Mouse (Mus musculus): Measurements from ENCODE around the gene Wnt6. TPM values are rescaled to one million over a fixed set of nuclear protein-coding genes. Genes with fewer than 3 reads are reported as not detected.
A peak's percentile ranks its signal among the peaks of the same experiment; 100 is the strongest.

Gene Wnt6
- polyA plus RNA-seq, 1 experiment from 2014 or later, result 1.3 TPM

- WGBS, result 1% methylated on average over 35 of the region's 38 CpGs
- H3K4me1 ChIP-seq (replicated peaks), result peaks cover 25% of the 10 kb centered on the region
These were observed 22.9 kb downstream of the Wnt6 start for GRCm38 (mm10) chr1:74794487-74795144.

GRCm38 (mm10) chr1:74795145-74795529 lies 23.4 kb downstream of the Wnt6 start:
- Histone ChIP-seq H3K27me3 (replicated peaks) (peaks cover 100% of the 10 kb centered on the region), H3K36me3 (no peaks in the 10 kb centered on the region), H3K27ac (ENCODE audit: poor library complexity, severe bottlenecking) (no peak overlapping the region), H3K9me3 (replicated peaks) (no peaks in the 10 kb centered on the region), H3K9ac (no peak overlapping the region), H3K4me1 (replicated peaks) (peaks cover 25% of the 10 kb centered on the region), H3K4me3 (peak overlapping the region; percentile 30), H3K4me2 (peak overlapping the region; percentile 61)
- WGBS, result 2% methylated on average over 8 of the region's 11 CpGs
- ATAC-seq (ENCODE audit: insufficient number of reproducible peaks, low FRiP score), result no peak; the same call in 1 of the 2 replicates

More at GRCm38 (mm10) chr1:74794487-74795144, 22.9 kb downstream of the Wnt6 start:
- Histone ChIP-seq H3K27me3 (replicated peaks) (peaks cover 100% of the 10 kb centered on the region), H3K9ac (no peak overlapping the region), H3K4me2 (peak overlapping the region; percentile 61), H3K36me3 (no peaks in the 10 kb centered on the region), H3K9me3 (replicated peaks) (no peaks in the 10 kb centered on the region), H3K27ac (ENCODE audit: poor library complexity, severe bottlenecking) (no peak overlapping the region), H3K4me3 (peak overlapping the region; percentile 30)
- no peak for ATAC-seq (ENCODE audit: insufficient number of reproducible peaks, low FRiP score)

GRCm38 (mm10) chr1:74797459-74797858 lies 25.8 kb downstream of the Wnt6 start:
- Histone ChIP-seq H3K9ac (no peak overlapping the region), H3K9me3 (replicated peaks) (no peaks in the 10 kb centered on the region), H3K4me3 (no peak overlapping the region), H3K4me2 (no peak overlapping the region), H3K4me1 (replicated peaks) (peaks cover 27% of the 10 kb centered on the region), H3K27ac (ENCODE audit: poor library complexity, severe bottlenecking) (no peak overlapping the region), H3K27me3 (replicated peaks) (peaks cover 99% of the 10 kb centered on the region), H3K36me3 (no peaks in the 10 kb centered on the region)
- no peak for ATAC-seq (ENCODE audit: insufficient number of reproducible peaks, low FRiP score)
- 11% methylated on average over 5 of the region's 5 CpGs for WGBS

- under 1% methylated on average over 29 of the region's 29 CpGs for WGBS
- H3K9ac ChIP-seq, result peak overlapping the region; percentile 54; the same call in 1 of the 2 replicates
These were observed 28.8 kb downstream of the Wnt6 start for GRCm38 (mm10) chr1:74800424-74800888.

DNA sequence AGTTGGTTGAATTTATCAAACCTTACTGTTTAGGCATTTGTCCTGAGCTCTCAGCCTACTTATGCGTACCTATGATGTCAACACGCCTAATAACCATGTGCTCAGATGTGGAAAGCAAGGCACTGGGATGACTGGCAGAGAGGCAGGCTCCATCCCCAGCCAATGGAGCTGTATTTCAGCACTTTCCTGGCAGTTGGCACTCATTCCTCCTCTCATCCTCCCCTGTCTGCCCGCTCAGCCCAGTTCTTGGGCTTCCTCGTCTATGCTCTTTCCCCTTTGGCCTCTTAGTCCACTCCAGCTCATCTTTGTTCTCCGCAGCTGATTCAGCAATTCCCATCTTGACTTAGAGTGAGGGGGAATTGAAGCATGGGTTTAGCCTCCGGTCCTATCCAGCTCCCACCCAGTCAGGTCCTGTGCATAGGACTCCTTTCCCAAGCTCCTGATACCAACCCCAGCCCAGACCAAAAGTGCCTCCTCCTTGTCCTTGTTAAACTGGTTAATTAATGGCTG lies 30.0 kb downstream of the Wnt6 start:
- peaks cover 26% of the 10 kb centered on the region for H3K4me1 ChIP-seq (replicated peaks)
- H3K27me3 ChIP-seq (replicated peaks), result peaks cover 99% of the 10 kb centered on the region
- 13% methylated on average over 6 of the region's 6 CpGs for WGBS
- ATAC-seq (ENCODE audit: insufficient number of reproducible peaks, low FRiP score), result no peak
- H3K4me3 ChIP-seq, result no peak overlapping the region
- H3K4me2 ChIP-seq, result no peak overlapping the region
- no peak overlapping the region for H3K27ac ChIP-seq (ENCODE audit: poor library complexity, severe bottlenecking)
- H3K36me3 ChIP-seq, result no peaks in the 10 kb centered on the region
- no peaks in the 10 kb centered on the region for H3K9me3 ChIP-seq (replicated peaks)
- H3K9ac ChIP-seq, result no peak overlapping the region

More at GRCm38 (mm10) chr1:74800424-74800888, 28.8 kb downstream of the Wnt6 start:
- Histone ChIP-seq H3K27ac (ENCODE audit: poor library complexity, severe bottlenecking) (no peak overlapping the region), H3K4me2 (peak overlapping the region; percentile 61), H3K4me1 (replicated peaks) (peaks cover 20% of the 10 kb centered on the region), H3K27me3 (replicated peaks) (peaks cover 99% of the 10 kb centered on the region), H3K4me3 (peak overlapping the region; percentile 34), H3K9me3 (replicated peaks) (no peaks in the 10 kb centered on the region), H3K36me3 (no peaks in the 10 kb centered on the region)
- no peak for ATAC-seq (ENCODE audit: insufficient number of reproducible peaks, low FRiP score)

DNA sequence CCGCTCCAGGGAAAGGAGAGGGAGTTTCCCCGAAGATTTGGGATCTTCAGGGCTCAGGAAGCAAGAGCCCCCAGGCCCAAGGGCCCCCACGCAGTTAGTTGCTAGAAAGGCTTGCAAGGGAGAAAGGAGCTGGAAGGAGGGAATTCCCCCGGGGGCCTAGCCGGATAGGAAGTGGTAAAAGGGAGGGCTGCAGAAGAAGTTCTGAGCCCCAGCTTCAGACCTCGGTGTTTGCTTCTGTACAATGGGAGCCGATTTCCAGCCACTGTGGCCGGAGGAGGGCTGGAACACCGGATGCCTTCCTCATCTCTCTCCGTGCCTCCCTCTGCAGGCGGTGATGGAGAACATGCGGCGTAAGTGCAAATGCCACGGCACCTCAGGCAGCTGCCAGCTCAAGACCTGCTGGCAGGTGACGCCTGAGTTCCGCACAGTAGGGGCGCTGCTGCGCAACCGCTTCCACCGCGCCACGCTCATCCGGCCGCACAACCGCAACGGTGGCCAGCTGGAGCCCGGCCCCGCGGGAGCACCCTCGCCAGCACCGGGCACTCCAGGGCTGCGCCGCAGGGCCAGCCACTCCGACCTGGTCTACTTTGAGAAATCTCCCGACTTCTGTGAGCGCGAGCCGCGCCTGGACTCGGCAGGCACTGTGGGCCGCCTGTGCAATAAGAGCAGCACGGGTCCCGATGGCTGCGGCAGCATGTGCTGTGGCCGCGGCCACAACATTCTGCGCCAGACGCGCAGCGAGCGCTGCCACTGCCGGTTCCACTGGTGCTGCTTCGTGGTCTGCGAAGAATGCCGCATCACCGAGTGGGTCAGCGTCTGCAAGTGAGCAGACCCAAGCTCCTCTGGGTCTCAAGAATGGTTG lies 31.3 kb downstream of the Wnt6 start:
- H3K9me3 ChIP-seq (replicated peaks), result no peaks in the 10 kb centered on the region
- under 1% methylated on average over 57 of the region's 57 CpGs for WGBS
- H3K9ac ChIP-seq, result peak overlapping the region; percentile 53
- H3K27ac ChIP-seq (ENCODE audit: poor library complexity, severe bottlenecking), result no peak overlapping the region
- peaks cover 38% of the 10 kb centered on the region for H3K4me1 ChIP-seq (replicated peaks)
- H3K36me3 ChIP-seq, result no peaks in the 10 kb centered on the region
- ATAC-seq (ENCODE audit: insufficient number of reproducible peaks, low FRiP score), result peak; percentile 37
- peak overlapping the region; percentile 78 for H3K4me2 ChIP-seq
- peaks cover 98% of the 10 kb centered on the region for H3K27me3 ChIP-seq (replicated peaks)
- H3K4me3 ChIP-seq, result peak overlapping the region; percentile 46

DNA sequence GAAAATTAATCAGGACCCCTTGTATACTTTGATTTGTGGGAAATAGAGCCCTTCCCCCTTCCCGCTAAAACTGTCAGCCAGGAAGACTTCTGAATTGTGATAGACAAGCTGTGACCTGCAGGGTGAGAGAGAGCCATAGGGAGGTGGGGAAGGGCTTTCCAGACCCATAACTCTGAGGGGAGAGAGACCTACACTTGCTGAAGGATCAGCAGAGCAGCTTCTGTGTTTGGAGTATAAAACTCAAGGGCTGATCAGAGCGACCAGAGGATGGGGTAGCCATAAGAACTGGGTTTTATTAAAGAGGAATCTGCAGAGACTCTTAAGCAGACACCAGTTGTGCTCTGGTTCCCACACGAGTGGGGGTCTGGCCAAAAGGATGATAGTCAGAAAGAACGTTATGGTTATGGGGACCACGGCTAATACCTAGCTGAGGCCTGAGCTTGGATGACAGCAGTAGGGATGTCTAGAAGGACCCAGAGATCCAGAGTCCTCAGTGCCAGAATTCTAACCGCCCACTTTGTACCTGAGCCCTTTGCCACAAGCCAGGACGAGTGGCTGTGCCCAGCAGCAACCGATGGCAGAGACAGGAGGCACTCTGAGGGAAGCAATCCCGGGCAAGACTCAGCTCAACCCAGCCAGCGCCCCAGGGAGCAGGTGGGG lies 32.6 kb downstream of the Wnt6 start:
- H3K9me3 ChIP-seq (replicated peaks), result no peaks in the 10 kb centered on the region
- H3K4me3 ChIP-seq, result no peak overlapping the region
- ATAC-seq (ENCODE audit: insufficient number of reproducible peaks, low FRiP score), result no peak
- H3K4me2 ChIP-seq, result no peak overlapping the region
- WGBS, result 6% methylated on average over 10 of the region's 10 CpGs
- H3K36me3 ChIP-seq, result no peaks in the 10 kb centered on the region
- peaks cover 41% of the 10 kb centered on the region for H3K4me1 ChIP-seq (replicated peaks)
- H3K27ac ChIP-seq (ENCODE audit: poor library complexity, severe bottlenecking), result no peak overlapping the region
- H3K27me3 ChIP-seq (replicated peaks), result peaks cover 96% of the 10 kb centered on the region
- H3K9ac ChIP-seq, result no peak overlapping the region

GRCm38 (mm10) chr1:74805340-74805835 lies 33.7 kb downstream of the Wnt6 start:
- 25% methylated on average over 4 of the region's 4 CpGs for WGBS
- no peak overlapping the region for H3K9ac ChIP-seq
- no peaks in the 10 kb centered on the region for H3K36me3 ChIP-seq
- no peak overlapping the region for H3K27ac ChIP-seq (ENCODE audit: poor library complexity, severe bottlenecking)
- H3K4me3 ChIP-seq, result no peak overlapping the region
- no peaks in the 10 kb centered on the region for H3K9me3 ChIP-seq (replicated peaks)
- H3K4me2 ChIP-seq, result no peak overlapping the region
- H3K27me3 ChIP-seq (replicated peaks), result peaks cover 96% of the 10 kb centered on the region
- no peak for ATAC-seq (ENCODE audit: insufficient number of reproducible peaks, low FRiP score)
- H3K4me1 ChIP-seq (replicated peaks), result peaks cover 38% of the 10 kb centered on the region

- ATAC-seq (ENCODE audit: insufficient number of reproducible peaks, low FRiP score), result no peak
- Histone ChIP-seq H3K4me2 (no peak overlapping the region), H3K27ac (ENCODE audit: poor library complexity, severe bottlenecking) (no peak overlapping the region), H3K9me3 (replicated peaks) (no peaks in the 10 kb centered on the region), H3K9ac (no peak overlapping the region), H3K4me1 (replicated peaks) (peaks cover 34% of the 10 kb centered on the region), H3K4me3 (no peak overlapping the region; the same call in 1 of the 2 replicates), H3K27me3 (replicated peaks) (peaks cover 95% of the 10 kb centered on the region), H3K36me3 (no peaks in the 10 kb centered on the region)
- WGBS, result 9% methylated on average over 5 of the region's 5 CpGs
These were observed 34.2 kb downstream of the Wnt6 start for GRCm38 (mm10) chr1:74805843-74806242.

GRCm38 (mm10) chr1:74806360-74807311 lies 34.9 kb downstream of the Wnt6 start:
- peak overlapping the region; percentile 59 for H3K4me2 ChIP-seq
- H3K4me3 ChIP-seq, result peak overlapping the region; percentile 32
- 2% methylated on average over 38 of the region's 38 CpGs for WGBS
- peaks cover 96% of the 10 kb centered on the region for H3K27me3 ChIP-seq (replicated peaks)
- ATAC-seq (ENCODE audit: insufficient number of reproducible peaks, low FRiP score), result peak; percentile 42
- peaks cover 32% of the 10 kb centered on the region for H3K4me1 ChIP-seq (replicated peaks)
- H3K9ac ChIP-seq, result peak overlapping the region; percentile 41
- H3K36me3 ChIP-seq, result no peaks in the 10 kb centered on the region
- no peaks in the 10 kb centered on the region for H3K9me3 ChIP-seq (replicated peaks)
- H3K27ac ChIP-seq (ENCODE audit: poor library complexity, severe bottlenecking), result no peak overlapping the region
